Mouse (Mus musculus): ENCODE measurements around the gene Styxl1.
A peak's percentile ranks its signal among the peaks of the same experiment; 100 is the strongest.

DNA sequence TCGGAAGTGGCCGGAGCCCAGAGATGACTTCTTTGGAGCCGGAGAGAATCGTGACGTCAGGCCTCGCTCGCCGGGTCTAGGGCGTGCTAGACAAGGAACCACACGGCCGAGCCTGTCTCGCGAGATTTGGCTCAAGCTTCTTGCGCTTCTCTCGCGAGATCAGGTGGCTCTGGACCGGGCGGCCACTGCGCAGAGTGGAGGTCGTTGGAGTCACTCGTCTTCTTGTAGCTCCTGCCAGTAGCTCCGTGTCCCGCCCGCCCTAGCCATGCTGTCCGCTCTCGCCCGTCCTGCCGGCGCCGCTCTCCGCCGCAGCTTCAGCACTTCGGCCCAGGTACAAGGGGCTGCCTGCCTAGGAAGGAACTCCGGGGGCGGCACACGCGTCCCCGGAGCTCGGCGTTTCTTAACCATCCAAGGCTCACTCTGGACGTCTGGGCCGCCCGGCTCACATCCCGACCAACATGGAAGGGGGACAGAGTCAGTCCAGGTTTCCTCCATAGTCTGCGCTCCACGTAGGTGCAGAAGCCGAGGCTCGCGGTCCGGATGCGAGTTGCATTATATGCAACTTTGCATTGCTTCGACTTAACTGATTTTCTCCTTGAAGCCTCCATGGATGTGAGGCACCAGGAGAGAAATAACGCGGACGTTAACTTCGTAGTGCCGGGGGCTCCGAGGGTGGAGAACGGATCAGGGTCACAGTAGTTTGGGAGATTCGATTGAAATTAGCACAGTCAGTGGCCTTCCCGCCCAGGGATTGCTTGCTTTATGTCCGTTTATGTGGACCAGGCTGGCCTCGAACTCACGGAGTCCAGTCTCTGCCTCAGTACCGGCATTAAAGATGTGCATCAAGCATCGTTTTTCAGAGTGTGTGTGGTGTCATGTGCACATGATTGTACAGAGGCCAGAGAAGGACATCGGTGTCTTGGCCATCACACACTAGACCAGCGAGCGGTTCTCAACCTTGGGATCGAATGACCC, 573 bp upstream of the Styxl1 start, which contains the start of gene Mdh2:
- TF ChIP-seq MAFK (IDR thresholded peaks at IDR 0.05; ENCODE audit: insufficient read depth, low read depth, low read length) (no peak), HCFC1 (IDR thresholded peaks at IDR 0.05; ENCODE audit: borderline replicate concordance, insufficient read depth, low read length) (0 out of 2 replicates have a peak, but pooled peaks have one; percentile 8), ZNF384 (IDR thresholded peaks at IDR 0.05; ENCODE audit: low read depth, low read length) (no peak), ZC3H11A (IDR thresholded peaks at IDR 0.05; ENCODE audit: borderline replicate concordance, low read depth, low read length) (no peak), CHD2 (IDR thresholded peaks at IDR 0.05; ENCODE audit: low read depth, low read length) (peak; percentile 100)

Data from ES-E14 (cell line).